Mouse (Mus musculus) intestine, embryonic 15.5 days (tissue): Measurements from ENCODE around the gene Dpm3. TPM values are rescaled to one million over a fixed set of nuclear protein-coding genes. Genes with fewer than 3 reads are reported as not detected.
A peak's percentile ranks its signal among the peaks of the same experiment; 100 is the strongest.
"Not testable (repeated sequence)": the region's sequence is repeated elsewhere in the genome, so short reads cannot be mapped to it uniquely, and the experiment has no call there.

Experiments used
- ATAC-seq: fragments of 200-750 bp; cut with Nextera tagmentation; 2 replicates; pipeline ENCODE4 v1.8.0; 2017; ENCODE audit warnings: moderate TSS enrichment, moderate library complexity
- H3K27ac ChIP-seq: fragments of 300-500 bp; sonication (generic); 2 replicates; pipeline ENCODE4 v1.5.1; 2015; ENCODE audit warnings: mild to moderate bottlenecking, inconsistent platforms
- H3K27me3 ChIP-seq: fragments of 300-500 bp; sonication (generic); replicated peaks from 2 replicates; pipeline ENCODE4 v1.6.1; 2015; ENCODE audit warnings: inconsistent platforms
- H3K36me3 ChIP-seq: fragments of 300-500 bp; sonication (generic); 2 replicates; pipeline ENCODE4 v1.6.1; 2015; ENCODE audit warnings: inconsistent platforms
- H3K4me1 ChIP-seq: fragments of 300-500 bp; sonication (generic); replicated peaks from 2 replicates; pipeline ENCODE4 v1.6.1; 2015; ENCODE audit warnings: inconsistent platforms
- H3K4me2 ChIP-seq: fragments of 300-500 bp; sonication (generic); replicated peaks from 2 replicates; pipeline ENCODE4 v1.6.1; 2015; ENCODE audit warnings: mild to moderate bottlenecking, inconsistent platforms
- H3K4me3 ChIP-seq: fragments of 300-500 bp; sonication (generic); replicated peaks from 2 replicates; pipeline ENCODE4 v1.5.1; 2015; ENCODE audit warnings: inconsistent platforms
- H3K9ac ChIP-seq: fragments of 300-500 bp; sonication (generic); 2 replicates; pipeline ENCODE4 v1.6.1; 2015; ENCODE audit warnings: inconsistent platforms
- H3K9me3 ChIP-seq: fragments of 300-500 bp; sonication (generic); 2 replicates; pipeline ENCODE4 v1.6.1; 2016; ENCODE audit warnings: inconsistent platforms
- WGBS: fragments of 180-500 bp; shearing (Covaris S2); methylation state at CpG from one replicate; pipeline ENCODE4 v1.1.7; 2015; 5-methylcytosine and 5-hydroxymethylcytosine counted together
- polyA plus RNA-seq: library from polyadenylated mRNA; unstranded; fragments of >200 nt; fragmentation: Nextera tagmentation; extraction: Ambion mirVana; gene quantifications from 2 replicates; pipeline ENCODE4 v1.2.1, GENCODE M21; 2015

The Dpm3 gene
- 131 and 134 TPM in 2 replicates for polyA plus RNA-seq

- WGBS = 61% methylated on average over 7 of the region's 7 CpGs
- Histone ChIP-seq H3K27ac (no peak within 1 kb of the TSS), H3K27me3 (no peaks in the 10 kb centered on the region), H3K4me2 (no peak within 1 kb of the TSS), H3K36me3 (no peaks in the 10 kb centered on the region), H3K4me3 (no peak within 1 kb of the TSS), H3K9ac (no peak within 1 kb of the TSS), H3K9me3 (no peaks in the 10 kb centered on the region), H3K4me1 (no peaks in the 10 kb centered on the region)
- no peak for ATAC-seq
These were observed at the start of gene Dpm3 for GRCm38 (mm10) chr3:89259076-89259475. Gene Dpm3 (plus strand): TSS chr3:89259358.

GRCm38 (mm10) chr3:89209731-89210130, 49.4 kb upstream of the Dpm3 start:
- no peak for ATAC-seq
- no peak overlapping the region for H3K27ac ChIP-seq
- no peak overlapping the region for H3K4me3 ChIP-seq
- H3K9ac ChIP-seq = no peak overlapping the region
- H3K4me2 ChIP-seq = no peak overlapping the region
- H3K9me3 ChIP-seq = no peaks in the 10 kb centered on the region
- peaks cover 8% of the 10 kb centered on the region for H3K4me1 ChIP-seq
- WGBS = 88% methylated on average over 7 of the region's 7 CpGs
- H3K27me3 ChIP-seq = no peaks in the 10 kb centered on the region
- H3K36me3 ChIP-seq = peaks cover 42% of the 10 kb centered on the region

DNA sequence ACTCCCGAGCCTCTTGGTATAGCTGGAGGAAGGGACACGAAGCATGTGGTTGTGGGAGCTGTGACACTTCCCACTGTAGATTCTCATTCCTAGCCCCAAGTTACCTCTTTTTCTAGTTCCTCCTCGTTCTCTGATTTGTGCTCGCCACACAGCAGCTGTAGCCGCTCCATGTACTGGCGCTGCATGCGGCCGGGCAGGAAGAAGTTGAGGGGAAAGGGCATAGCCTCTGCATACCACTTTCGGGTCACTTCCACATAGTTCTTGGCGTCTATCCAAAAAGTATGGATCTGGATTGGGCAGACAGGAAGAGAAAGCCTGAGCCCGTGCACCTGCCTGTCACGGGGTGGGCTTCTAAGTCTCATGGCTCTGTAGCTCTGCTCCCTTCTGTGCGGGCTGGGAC, 49.0 kb upstream of the Dpm3 start:
- peaks cover 12% of the 10 kb centered on the region for H3K4me1 ChIP-seq
- no peak overlapping the region for H3K9ac ChIP-seq
- ATAC-seq = no peak
- H3K4me2 ChIP-seq = no peak overlapping the region
- WGBS = 76% methylated on average over 13 of the region's 13 CpGs
- no peak overlapping the region for H3K27ac ChIP-seq
- no peaks in the 10 kb centered on the region for H3K9me3 ChIP-seq
- H3K36me3 ChIP-seq = peaks cover 42% of the 10 kb centered on the region
- H3K27me3 ChIP-seq = no peaks in the 10 kb centered on the region
- no peak overlapping the region for H3K4me3 ChIP-seq

- Histone ChIP-seq H3K4me2 (no peak overlapping the region), H3K4me3 (no peak overlapping the region), H3K9me3 (no peaks in the 10 kb centered on the region), H3K27ac (no peak overlapping the region), H3K9ac (no peak overlapping the region), H3K4me1 (peaks cover 18% of the 10 kb centered on the region), H3K36me3 (peaks cover 42% of the 10 kb centered on the region), H3K27me3 (no peaks in the 10 kb centered on the region)
- ATAC-seq = no peak
- 78% methylated on average over 7 of the region's 7 CpGs for WGBS
These were observed 48.4 kb upstream of the Dpm3 start for GRCm38 (mm10) chr3:89210731-89211130.

GRCm38 (mm10) chr3:89213803-89214530, 45.2 kb upstream of the Dpm3 start:
- H3K27me3 ChIP-seq = no peaks in the 10 kb centered on the region
- no peaks in the 10 kb centered on the region for H3K9me3 ChIP-seq
- ATAC-seq = peak; percentile 94
- peak overlapping the region; percentile 66 for H3K9ac ChIP-seq
- under 1% methylated on average over 69 of the region's 69 CpGs for WGBS
- H3K4me2 ChIP-seq = peak overlapping the region; percentile 87
- H3K4me3 ChIP-seq = peak overlapping the region; percentile 80
- peaks cover 22% of the 10 kb centered on the region for H3K4me1 ChIP-seq
- peaks cover 15% of the 10 kb centered on the region for H3K36me3 ChIP-seq
- H3K27ac ChIP-seq = peak overlapping the region; percentile 98

- Histone ChIP-seq H3K4me3 (peak within 1 kb of the TSS; percentile 80), H3K9me3 (no peaks in the 10 kb centered on the region), H3K4me1 (peaks cover 22% of the 10 kb centered on the region), H3K4me2 (peak within 1 kb of the TSS; percentile 87), H3K36me3 (peaks cover 6% of the 10 kb centered on the region; the same call in 1 of the 2 replicates), H3K27me3 (no peaks in the 10 kb centered on the region), H3K27ac (peak within 1 kb of the TSS; percentile 98), H3K9ac (peak within 1 kb of the TSS; percentile 66)
- no peak for ATAC-seq
- WGBS = 2% methylated on average over 19 of the region's 19 CpGs
These were observed 44.3 kb upstream of the Dpm3 start, which contains the start of gene Thbs3 for GRCm38 (mm10) chr3:89214681-89215411. Gene Thbs3 (plus strand): TSS chr3:89215180.

GRCm38 (mm10) chr3:89215853-89216252, 43.3 kb upstream of the Dpm3 start:
- Histone ChIP-seq H3K9me3 (no peaks in the 10 kb centered on the region), H3K4me1 (peaks cover 22% of the 10 kb centered on the region), H3K27ac (no peak overlapping the region), H3K36me3 (0 out of 2 replicates have a peak, but pooled peaks cover 3% of the 10 kb centered on the region), H3K4me3 (peak overlapping the region; percentile 80), H3K9ac (peak overlapping the region; percentile 66), H3K27me3 (no peaks in the 10 kb centered on the region), H3K4me2 (peak overlapping the region; percentile 87)
- 2% methylated on average over 6 of the region's 6 CpGs for WGBS
- no peak for ATAC-seq

DNA sequence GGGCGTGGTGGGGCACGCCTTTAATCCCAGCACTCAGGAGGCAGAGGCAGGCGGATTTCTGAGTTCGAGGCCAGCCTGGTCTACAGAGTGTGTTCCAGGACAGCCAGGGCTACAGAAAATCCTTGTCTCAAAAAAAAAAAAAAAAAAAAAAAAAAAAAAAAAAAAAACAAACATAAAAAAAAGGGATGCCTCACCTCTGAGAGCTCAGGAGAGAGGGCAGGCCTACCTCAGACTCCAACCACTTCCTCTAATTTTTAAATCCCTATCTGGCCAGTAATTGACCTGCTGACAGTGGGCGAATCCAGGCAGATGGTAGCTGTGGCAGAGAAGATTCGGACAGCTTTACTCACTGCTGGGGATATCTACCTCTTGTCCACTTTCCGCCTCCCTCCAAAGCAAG, 42.8 kb upstream of the Dpm3 start:
- H3K27me3 ChIP-seq, ATAC-seq, H3K4me3 ChIP-seq, H3K27ac ChIP-seq, H3K36me3 ChIP-seq, H3K9ac ChIP-seq, H3K9me3 ChIP-seq: not testable (repeated sequence)
- Histone ChIP-seq H3K4me2 (peak overlapping the region; percentile 87; the same call in 1 of the 2 replicates), H3K4me1 (peaks cover 22% of the 10 kb centered on the region)
- WGBS = 74% methylated on average over 7 of the region's 7 CpGs

- no peak overlapping the region for H3K9ac ChIP-seq
- 91% methylated on average over 1 of the region's 1 CpGs for WGBS
- no peak for ATAC-seq
- H3K4me3 ChIP-seq = no peak overlapping the region
- H3K9me3 ChIP-seq = no peaks in the 10 kb centered on the region
- no peak overlapping the region for H3K4me2 ChIP-seq
- H3K27me3 ChIP-seq = no peaks in the 10 kb centered on the region
- no peaks in the 10 kb centered on the region for H3K36me3 ChIP-seq
- H3K4me1 ChIP-seq = peaks cover 15% of the 10 kb centered on the region
- H3K27ac ChIP-seq = no peak overlapping the region
These were observed 40.9 kb upstream of the Dpm3 start for GRCm38 (mm10) chr3:89218271-89218670.

GRCm38 (mm10) chr3:89219546-89219945, 39.6 kb upstream of the Dpm3 start:
- Histone ChIP-seq H3K9me3 (no peaks in the 10 kb centered on the region), H3K36me3 (no peaks in the 10 kb centered on the region), H3K4me3 (no peak overlapping the region), H3K27me3 (no peaks in the 10 kb centered on the region), H3K9ac (no peak overlapping the region), H3K4me2 (no peak overlapping the region), H3K4me1 (peaks cover 15% of the 10 kb centered on the region), H3K27ac (no peak overlapping the region)
- WGBS = 36% methylated on average over 8 of the region's 8 CpGs
- no peak for ATAC-seq

DNA sequence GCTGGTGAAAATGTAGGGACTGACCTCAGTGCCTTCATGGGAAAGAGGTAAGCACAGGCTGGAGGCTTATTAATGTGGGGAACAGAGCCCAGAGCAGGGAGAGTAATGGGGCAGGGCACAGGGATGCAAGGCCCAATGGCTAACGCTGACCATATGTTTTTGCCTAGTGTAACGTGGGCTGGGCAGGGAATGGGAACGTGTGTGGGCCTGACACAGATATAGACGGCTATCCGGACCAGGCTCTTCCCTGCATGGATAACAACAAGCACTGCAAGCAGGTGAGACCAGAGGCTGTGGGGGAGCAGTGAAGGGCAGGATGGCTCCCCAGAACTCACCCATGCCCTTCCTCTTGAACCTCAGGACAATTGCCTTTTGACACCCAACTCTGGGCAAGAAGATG, 38.0 kb upstream of the Dpm3 start:
- H3K36me3 ChIP-seq = no peaks in the 10 kb centered on the region
- H3K4me2 ChIP-seq = no peak overlapping the region
- H3K9ac ChIP-seq = no peak overlapping the region
- H3K4me3 ChIP-seq = no peak overlapping the region
- peaks cover 3% of the 10 kb centered on the region for H3K4me1 ChIP-seq
- H3K9me3 ChIP-seq = no peaks in the 10 kb centered on the region
- no peaks in the 10 kb centered on the region for H3K27me3 ChIP-seq
- H3K27ac ChIP-seq = no peak overlapping the region
- 78% methylated on average over 5 of the region's 5 CpGs for WGBS
- ATAC-seq = no peak

DNA sequence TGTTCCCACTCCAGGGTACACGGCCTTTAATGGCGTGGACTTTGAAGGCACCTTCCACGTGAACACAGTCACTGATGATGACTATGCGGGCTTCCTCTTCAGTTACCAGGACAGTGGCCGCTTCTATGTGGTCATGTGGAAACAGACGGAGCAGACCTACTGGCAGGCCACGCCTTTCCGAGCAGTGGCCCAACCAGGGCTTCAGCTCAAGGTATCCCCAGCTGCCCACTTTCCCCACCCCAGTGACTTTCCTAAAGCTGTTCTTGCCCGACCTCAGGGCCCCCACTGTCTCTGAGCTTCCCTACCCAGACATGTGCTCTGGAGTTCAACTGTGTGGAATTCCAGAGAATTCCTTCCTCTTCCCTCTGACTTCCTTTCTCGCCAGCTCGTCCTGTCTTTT, 34.4 kb upstream of the Dpm3 start:
- H3K27me3 ChIP-seq = 0 out of 2 replicates have a peak, but pooled peaks cover 4% of the 10 kb centered on the region
- peaks cover 27% of the 10 kb centered on the region for H3K4me1 ChIP-seq
- no peaks in the 10 kb centered on the region for H3K9me3 ChIP-seq
- no peak for ATAC-seq
- no peak overlapping the region for H3K9ac ChIP-seq
- H3K4me3 ChIP-seq = no peak overlapping the region
- H3K4me2 ChIP-seq = no peak overlapping the region
- no peaks in the 10 kb centered on the region for H3K36me3 ChIP-seq
- H3K27ac ChIP-seq = no peak overlapping the region
- WGBS = 79% methylated on average over 11 of the region's 11 CpGs
